Mouse (Mus musculus) lung, adult 2 months (tissue): ENCODE results near the gene Atoh8.

Experiments
- CTCF ChIP-seq: fragments of 200-500 bp; IDR thresholded peaks from 2 replicates; pipeline ENCODE4 v1.5.1; 2011; ENCODE audit warnings: mild to moderate bottlenecking, low read length, control low read depth; ENCODE audit not compliant: insufficient read depth
- POLR2A ChIP-seq: fragments of 200-500 bp; IDR thresholded peaks from 2 replicates; pipeline ENCODE4 v1.6.1; 2011; ENCODE audit warnings: low read depth, mild to moderate bottlenecking, control low read depth, low read length, borderline replicate concordance; ENCODE audit errors: extremely low read depth

- TF ChIP-seq CTCF = no peak
- TF ChIP-seq POLR2A = no peak
These were observed 32.6 kb downstream of the Atoh8 start for GRCm38 (mm10) chr6:72202732-72203131.
